Mouse (Mus musculus) embryonic fibroblast, embryonic 13.5 days (primary cell): ENCODE measurements around the gene Mitd1. TPM values are rescaled to one million over a fixed set of nuclear protein-coding genes. Genes with fewer than 3 reads are reported as not detected.

Experiments
- H3K27ac ChIP-seq: 2 replicates; pipeline ENCODE4 v1.5.1; 2012; ENCODE audit warnings: low read length, control low read depth, inconsistent platforms; ENCODE audit not compliant: insufficient read depth
- H3K4me1 ChIP-seq: 2 replicates; pipeline ENCODE4 v1.6.1; 2011; ENCODE audit warnings: low read length; ENCODE audit not compliant: control insufficient read depth, insufficient read depth
- H3K4me3 ChIP-seq: 2 replicates; pipeline ENCODE4 v1.5.1; 2011; ENCODE audit warnings: mild to moderate bottlenecking, control low read depth, low read length; ENCODE audit not compliant: insufficient read depth
- CTCF ChIP-seq: IDR thresholded peaks from 2 replicates; pipeline ENCODE4 v1.5.1; 2011; ENCODE audit warnings: mild to moderate bottlenecking, control low read depth, low read length, moderate library complexity, borderline replicate concordance; ENCODE audit not compliant: insufficient read depth
- POLR2A ChIP-seq: IDR thresholded peaks from 2 replicates; pipeline ENCODE4 v1.6.1; 2011; ENCODE audit warnings: low read depth, mild to moderate bottlenecking, control low read depth, low read length, moderate library complexity
- polyA plus RNA-seq: library from polyadenylated mRNA; stranded (reverse); fragments of >200 nt; gene quantifications from 2 replicates; pipeline ENCODE4 v1.2.4, GENCODE M21; 2011; ENCODE audit warnings: low read depth; ENCODE audit not compliant: missing spikeins, insufficient read length

Gene Mitd1
- polyA plus RNA-seq, 1 experiment: 28.4 TPM

GRCm38 (mm10) chr1:37869362-37869761 is 20.8 kb downstream of the Mitd1 start:
- no peak for TF ChIP-seq POLR2A
- TF ChIP-seq CTCF: no peak

DNA sequence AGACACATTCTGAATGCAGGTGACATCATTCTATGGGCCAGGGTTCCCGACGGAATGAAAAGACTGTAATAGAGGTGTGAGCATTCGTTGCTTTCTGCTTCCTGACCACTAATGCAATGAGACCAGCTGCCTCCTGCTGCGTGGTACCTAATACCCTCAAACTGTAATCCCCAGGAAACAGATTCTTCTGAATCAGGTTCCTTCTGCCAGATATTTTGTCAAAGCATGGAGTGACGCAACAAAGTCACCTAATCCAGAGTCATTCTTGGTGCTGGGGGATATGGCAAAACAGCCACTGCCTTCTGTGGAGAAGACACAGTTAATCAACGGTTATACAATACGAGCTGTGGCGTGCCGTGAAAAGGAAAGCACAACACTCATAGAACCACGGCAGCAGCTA is 21.6 kb downstream of the Mitd1 start:
- Histone ChIP-seq H3K4me3 (no peak overlapping the region), H3K4me1 (peaks cover 6% of the 10 kb centered on the region), H3K27ac (no peak overlapping the region)
- no peak for TF ChIP-seq POLR2A
- no peak for TF ChIP-seq CTCF

More at GRCm38 (mm10) chr1:37869362-37869761, 20.8 kb downstream of the Mitd1 start:
- H3K4me3 ChIP-seq: no peak overlapping the region
- H3K4me1 ChIP-seq: peaks cover 6% of the 10 kb centered on the region
- no peak overlapping the region for H3K27ac ChIP-seq

- Histone ChIP-seq H3K27ac (no peak overlapping the region), H3K4me1 (peaks cover 6% of the 10 kb centered on the region), H3K4me3 (no peak overlapping the region)
- TF ChIP-seq CTCF: no peak
- no peak for TF ChIP-seq POLR2A
Observed at GRCm38 (mm10) chr1:37867684-37868322, 22.4 kb downstream of the Mitd1 start.

DNA sequence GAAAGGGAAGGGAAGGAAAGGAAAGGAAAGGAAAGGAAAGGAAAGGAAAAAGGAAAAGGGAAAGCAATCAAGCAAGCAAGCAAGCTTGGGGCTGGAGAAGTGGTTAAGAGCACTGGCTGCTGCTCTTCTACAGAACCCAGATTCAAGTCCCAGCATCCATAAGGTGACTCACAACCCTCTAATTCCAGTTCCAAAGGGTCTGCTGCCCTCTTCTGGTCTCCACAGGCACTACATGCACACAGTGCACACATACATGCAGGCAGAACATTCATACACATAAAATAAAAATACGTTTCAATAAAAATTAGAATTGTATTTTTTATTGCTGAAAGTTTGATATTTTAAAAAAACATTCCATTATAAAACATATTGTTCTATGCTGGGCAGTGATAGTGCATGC is 23.2 kb downstream of the Mitd1 start:
- Histone ChIP-seq H3K4me1 (peaks cover 6% of the 10 kb centered on the region), H3K27ac (no peak overlapping the region), H3K4me3 (no peak overlapping the region)
- no peak for TF ChIP-seq POLR2A
- TF ChIP-seq CTCF: peak; percentile 62; the same call in 1 of the 2 replicates

GRCm38 (mm10) chr1:37866286-37866685 is 23.9 kb downstream of the Mitd1 start, which contains the start of gene Tsga10:
Gene Tsga10 (minus strand): TSS chr1:37866429.
- TF ChIP-seq CTCF (no peak), POLR2A (no peak)
- H3K27ac ChIP-seq: peak within 1 kb of the TSS; percentile 82
- peaks cover 6% of the 10 kb centered on the region for H3K4me1 ChIP-seq
- H3K4me3 ChIP-seq: peak within 1 kb of the TSS; percentile 72

GRCm38 (mm10) chr1:37865401-37866215 is 24.6 kb downstream of the Mitd1 start:
- TF ChIP-seq CTCF: no peak
- TF ChIP-seq POLR2A: peak; percentile 96
- H3K4me1 ChIP-seq: 0 out of 2 replicates have a peak, but pooled peaks cover 2% of the 10 kb centered on the region
- peak overlapping the region; percentile 72 for H3K4me3 ChIP-seq
- peak overlapping the region; percentile 82 for H3K27ac ChIP-seq

- TF ChIP-seq POLR2A (peak; percentile 94), CTCF (no peak; the same call in 1 of the 2 replicates)
- Histone ChIP-seq H3K4me3 (peak overlapping the region; percentile 72), H3K4me1 (0 out of 2 replicates have a peak, but pooled peaks cover 2% of the 10 kb centered on the region), H3K27ac (peak overlapping the region; percentile 82)
Observed at GRCm38 (mm10) chr1:37864511-37865400, 25.5 kb downstream of the Mitd1 start.

DNA sequence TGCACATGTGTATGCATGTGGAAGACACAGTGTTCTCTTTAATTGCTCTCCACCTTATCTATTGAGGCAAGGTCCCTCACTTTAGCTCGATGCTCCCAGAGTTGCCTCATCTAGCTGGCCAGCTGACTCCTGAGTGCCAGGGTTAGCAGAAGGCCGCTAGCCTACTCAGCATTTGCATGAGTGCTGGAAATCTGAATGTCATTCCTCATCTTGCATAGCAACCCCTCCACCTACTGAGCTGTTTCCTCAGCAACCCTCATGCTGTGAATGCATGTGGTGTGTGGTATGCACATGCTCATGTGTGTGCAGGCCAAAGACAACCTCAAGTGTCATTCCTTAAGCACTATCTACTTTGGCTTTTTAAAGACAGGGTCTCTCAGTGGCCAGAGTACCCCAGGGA is 39.5 kb downstream of the Mitd1 start:
- no peak overlapping the region for H3K27ac ChIP-seq
- TF ChIP-seq POLR2A: no peak
- TF ChIP-seq CTCF: no peak
- H3K4me1 ChIP-seq: no peaks in the 10 kb centered on the region
- H3K4me3 ChIP-seq: no peak overlapping the region

- no peak overlapping the region for H3K4me3 ChIP-seq
- no peak for TF ChIP-seq CTCF
- TF ChIP-seq POLR2A: no peak
- H3K4me1 ChIP-seq: no peaks in the 10 kb centered on the region
- no peak overlapping the region for H3K27ac ChIP-seq
Observed at GRCm38 (mm10) chr1:37846878-37847277, 43.3 kb downstream of the Mitd1 start.
